Mouse (Mus musculus) lung, embryonic 15.5 days (tissue): ENCODE data around the gene Mapkap1. TPM values are rescaled to one million over a fixed set of nuclear protein-coding genes. Genes with fewer than 3 reads are reported as not detected.
A peak's percentile ranks its signal among the peaks of the same experiment; 100 is the strongest.
"Not testable (repeated sequence)": the region's sequence is repeated elsewhere in the genome, so short reads cannot be mapped to it uniquely, and the experiment has no call there.

Experiments used
- ATAC-seq: fragments of 200-750 bp; cut with Nextera tagmentation; 2 replicates; pipeline ENCODE4 v1.8.0; 2017; ENCODE audit warnings: moderate number of reproducible peaks, borderline replicate concordance; ENCODE audit not compliant: low FRiP score, low TSS enrichment; ENCODE audit errors: extremely low read depth
- H3K27ac ChIP-seq: fragments of 300-500 bp; sonication (generic); 2 replicates; pipeline ENCODE4 v1.5.1; 2015; ENCODE audit warnings: moderate library complexity, mild to moderate bottlenecking, inconsistent platforms
- H3K27me3 ChIP-seq: fragments of 300-500 bp; sonication (generic); 2 replicates; pipeline ENCODE4 v1.6.1; 2015; ENCODE audit warnings: inconsistent platforms
- H3K36me3 ChIP-seq: fragments of 300-500 bp; sonication (generic); 2 replicates; pipeline ENCODE4 v1.6.1; 2015; ENCODE audit warnings: inconsistent platforms
- H3K4me1 ChIP-seq: fragments of 300-500 bp; sonication (generic); 2 replicates; pipeline ENCODE4 v1.6.1; 2015; ENCODE audit warnings: inconsistent platforms
- H3K4me2 ChIP-seq: fragments of 300-500 bp; sonication (generic); 2 replicates; pipeline ENCODE4 v1.6.1; 2015; ENCODE audit warnings: inconsistent platforms, mild to moderate bottlenecking, moderate library complexity
- H3K4me3 ChIP-seq: fragments of 300-500 bp; sonication (generic); 2 replicates; pipeline ENCODE4 v1.5.1; 2015; ENCODE audit warnings: mild to moderate bottlenecking, inconsistent platforms
- H3K9ac ChIP-seq: fragments of 300-500 bp; sonication (generic); 2 replicates; pipeline ENCODE4 v1.6.1; 2015; ENCODE audit warnings: inconsistent platforms
- H3K9me3 ChIP-seq: fragments of 300-500 bp; sonication (generic); 2 replicates; pipeline ENCODE4 v1.6.1; 2016; ENCODE audit warnings: inconsistent platforms
- WGBS: fragments of 180-500 bp; shearing (Covaris S2); methylation state at CpG from one replicate; pipeline ENCODE4 v1.1.7; 2015; 5-methylcytosine and 5-hydroxymethylcytosine counted together
- polyA plus RNA-seq: library from polyadenylated mRNA; unstranded; fragments of >200 nt; fragmentation: Nextera tagmentation; extraction: Ambion mirVana; gene quantifications from 2 replicates; pipeline ENCODE4 v1.2.1, GENCODE M21; 2015

The Mapkap1 gene
- polyA plus RNA-seq, 1 experiment from 2014 or later: 97.3 TPM

DNA sequence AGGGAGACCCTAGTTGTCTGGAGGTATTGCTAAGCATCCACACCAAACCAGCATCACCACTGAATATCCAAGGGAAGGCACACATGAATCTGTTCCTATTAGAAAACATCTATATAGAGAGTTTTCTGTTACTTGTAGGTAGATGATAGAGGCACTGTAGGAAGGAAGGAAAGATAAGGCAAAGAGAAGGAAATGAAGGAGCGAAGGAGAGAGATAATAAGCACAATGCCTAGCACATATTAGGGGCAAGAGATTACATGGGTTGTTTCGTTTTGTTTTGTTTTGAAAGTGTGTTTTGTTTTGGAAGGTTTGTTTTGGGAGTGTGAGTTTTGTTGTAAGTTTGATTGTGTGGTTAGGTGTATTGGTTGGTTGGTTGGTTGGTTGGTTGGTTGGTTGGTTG, 27.6 kb upstream of the Mapkap1 start:
- Histone ChIP-seq H3K4me1 (0 out of 2 replicates have a peak, but pooled peaks cover 1% of the 10 kb centered on the region), H3K4me3 (no peak overlapping the region), H3K9me3 (no peaks in the 10 kb centered on the region), H3K27ac (no peak overlapping the region), H3K27me3 (no peaks in the 10 kb centered on the region), H3K36me3 (no peaks in the 10 kb centered on the region), H3K4me2 (no peak overlapping the region), H3K9ac (no peak overlapping the region)
- WGBS: 84% methylated on average over 2 of the region's 2 CpGs
- no peak for ATAC-seq

DNA sequence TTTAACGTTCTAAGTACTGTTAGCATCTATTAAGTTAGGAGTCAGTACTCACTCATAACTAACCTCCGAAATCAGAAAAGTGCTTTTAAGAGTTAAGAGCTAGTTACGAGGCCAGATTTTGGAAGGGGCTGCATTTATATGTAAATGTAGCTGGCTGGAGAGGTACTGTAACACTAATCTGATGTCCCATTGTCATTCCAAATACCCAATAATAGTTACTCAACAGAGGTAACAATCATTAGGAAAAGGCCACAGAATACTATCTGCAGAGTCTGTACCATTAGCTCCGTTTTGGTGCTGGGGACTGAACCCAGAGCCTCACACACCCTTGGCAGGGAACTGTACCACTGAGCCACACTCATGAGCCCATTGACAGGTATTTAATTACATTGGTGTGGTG, 7.0 kb upstream of the Mapkap1 start:
- Histone ChIP-seq H3K9ac (no peak overlapping the region), H3K27me3 (no peaks in the 10 kb centered on the region), H3K4me1 (no peaks in the 10 kb centered on the region), H3K36me3 (no peaks in the 10 kb centered on the region), H3K4me2 (no peak overlapping the region), H3K9me3 (no peaks in the 10 kb centered on the region), H3K4me3 (no peak overlapping the region), H3K27ac (no peak overlapping the region)
- 69% methylated on average over 4 of the region's 4 CpGs for WGBS
- no peak for ATAC-seq

DNA sequence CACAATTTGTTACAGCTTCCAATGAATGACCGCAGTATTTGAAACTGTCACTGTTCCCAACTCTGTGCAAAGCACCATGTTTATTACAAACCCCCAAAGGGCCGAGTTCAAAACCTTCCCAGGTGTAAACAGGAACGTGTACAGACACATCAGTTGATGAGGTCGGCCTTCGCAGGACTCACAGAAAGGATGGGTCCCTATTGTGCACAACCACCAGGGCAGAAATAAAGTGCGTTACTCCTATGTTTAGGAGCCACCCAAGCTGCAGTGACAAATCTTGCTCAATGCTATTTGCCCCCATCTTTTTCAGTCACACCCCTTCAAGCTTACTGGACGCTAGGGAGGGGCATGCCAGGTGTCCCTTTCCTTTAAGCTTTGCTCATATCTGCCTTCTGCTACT, 1.0 kb downstream of the Mapkap1 start:
- no peaks in the 10 kb centered on the region for H3K36me3 ChIP-seq
- H3K9me3 ChIP-seq: no peaks in the 10 kb centered on the region
- no peaks in the 10 kb centered on the region for H3K27me3 ChIP-seq
- peak overlapping the region; percentile 81 for H3K4me3 ChIP-seq
- H3K4me1 ChIP-seq: peaks cover 25% of the 10 kb centered on the region
- H3K4me2 ChIP-seq: peak overlapping the region; percentile 75
- H3K27ac ChIP-seq: no peak overlapping the region
- no peak for ATAC-seq
- 42% methylated on average over 7 of the region's 7 CpGs for WGBS
- H3K9ac ChIP-seq: peak overlapping the region; percentile 78; the same call in 1 of the 2 replicates

DNA sequence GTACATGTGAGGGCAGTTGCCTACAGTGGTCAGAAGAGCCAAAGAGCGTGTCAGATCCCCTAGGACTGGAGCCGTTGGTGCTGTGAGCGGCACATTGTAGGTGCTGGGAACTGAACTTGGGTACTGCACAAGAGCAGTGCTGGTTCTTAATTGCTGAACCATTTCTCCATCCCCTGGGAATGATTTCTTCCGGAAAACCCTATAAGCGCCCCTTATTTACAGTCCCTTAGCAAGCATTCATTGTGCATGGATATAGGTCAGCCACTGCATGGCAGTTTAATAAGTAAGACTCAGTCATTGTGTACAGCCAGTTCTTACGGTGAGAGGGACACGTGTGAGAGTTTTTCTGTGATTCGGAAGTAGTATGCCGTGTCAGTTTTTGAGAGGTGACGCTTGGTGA, 1.8 kb downstream of the Mapkap1 start:
- H3K4me2 ChIP-seq: peak overlapping the region; percentile 75; the same call in 1 of the 2 replicates
- peaks cover 25% of the 10 kb centered on the region for H3K4me1 ChIP-seq
- ATAC-seq: no peak
- H3K27ac ChIP-seq: no peak overlapping the region
- no peak overlapping the region for H3K4me3 ChIP-seq
- WGBS: 92% methylated on average over 10 of the region's 10 CpGs
- H3K9ac ChIP-seq: no peak overlapping the region
- H3K27me3 ChIP-seq: no peaks in the 10 kb centered on the region
- H3K36me3 ChIP-seq: no peaks in the 10 kb centered on the region
- no peaks in the 10 kb centered on the region for H3K9me3 ChIP-seq

DNA sequence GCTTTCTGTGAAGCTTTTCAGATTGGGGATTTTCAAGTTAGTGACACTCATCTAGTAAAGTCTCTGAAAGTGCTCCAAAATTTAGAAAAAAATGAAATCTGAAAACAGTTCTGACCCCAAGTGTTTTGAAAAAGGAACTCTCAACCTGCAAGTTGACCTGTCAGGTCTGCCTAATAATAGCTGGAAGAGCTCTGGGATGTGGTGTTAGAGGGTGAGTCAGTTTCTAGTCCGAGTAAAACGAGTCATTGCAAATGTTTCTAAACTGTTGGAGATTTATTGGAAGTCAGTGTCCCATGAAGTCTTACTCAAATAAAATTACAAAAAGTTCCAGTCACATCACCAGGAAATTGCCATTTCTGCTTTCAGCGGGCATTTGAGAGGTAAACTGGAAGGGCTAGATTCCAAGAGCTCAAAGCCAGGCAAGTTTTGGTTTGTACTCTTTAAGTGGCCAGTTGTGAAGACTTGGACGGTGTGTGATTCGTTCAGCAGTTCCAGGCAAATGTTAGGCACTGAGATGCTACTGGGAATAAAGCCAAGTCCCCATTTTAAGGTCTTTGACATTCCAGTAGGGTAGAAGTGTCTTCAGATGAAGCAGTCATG, 3.3 kb downstream of the Mapkap1 start:
- Histone ChIP-seq H3K36me3 (no peaks in the 10 kb centered on the region), H3K4me2 (no peak overlapping the region), H3K27ac (no peak overlapping the region), H3K4me1 (peaks cover 25% of the 10 kb centered on the region), H3K9ac (no peak overlapping the region), H3K4me3 (no peak overlapping the region), H3K27me3 (no peaks in the 10 kb centered on the region), H3K9me3 (no peaks in the 10 kb centered on the region)
- ATAC-seq: no peak
- 33% methylated on average over 5 of the region's 5 CpGs for WGBS

DNA sequence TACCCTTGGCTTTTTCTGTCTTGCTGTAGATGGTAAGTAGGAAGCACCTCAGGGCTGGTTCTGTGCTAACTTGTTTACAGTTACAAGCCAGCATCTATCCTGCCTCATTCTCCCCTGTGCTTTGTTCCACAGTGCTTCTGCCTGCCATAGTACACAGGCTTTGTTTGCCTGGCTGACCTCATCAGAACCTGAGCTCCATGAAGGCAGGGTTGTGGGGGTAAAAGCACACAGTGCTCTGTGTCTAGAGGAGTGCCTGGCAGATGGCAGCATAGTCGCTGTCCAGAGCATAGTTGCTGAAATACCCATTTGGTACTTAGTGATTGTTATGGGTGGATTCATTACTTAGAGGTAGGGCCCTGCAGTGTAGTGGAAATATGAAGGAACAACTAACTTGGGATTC, 13.7 kb downstream of the Mapkap1 start:
- Histone ChIP-seq H3K36me3 (no peaks in the 10 kb centered on the region), H3K4me2 (no peak overlapping the region)
- 59% methylated on average over 1 of the region's 1 CpGs for WGBS

DNA sequence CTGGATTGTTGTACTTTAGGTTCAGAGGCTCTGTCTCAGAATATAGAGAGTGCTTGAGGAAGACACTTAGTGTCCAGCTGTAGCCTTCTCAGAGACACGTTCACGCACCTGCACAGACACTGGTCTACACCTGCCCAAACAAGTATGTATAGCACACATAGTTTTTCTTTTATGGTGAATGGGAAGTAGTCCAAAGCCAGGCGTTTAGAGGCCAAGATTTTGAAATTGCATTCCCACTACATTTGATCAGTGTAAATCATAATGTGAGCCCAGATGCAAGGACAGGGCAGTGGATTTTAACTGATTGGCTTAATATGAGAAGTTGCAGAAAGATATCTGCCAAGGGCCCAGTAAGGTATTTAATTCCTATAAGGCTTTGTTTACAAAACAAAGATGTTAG, 17.6 kb downstream of the Mapkap1 start:
- no peaks in the 10 kb centered on the region for H3K27me3 ChIP-seq
- H3K4me1 ChIP-seq: peaks cover 11% of the 10 kb centered on the region; the same call in 1 of the 2 replicates
- WGBS: 81% methylated on average over 3 of the region's 3 CpGs
- H3K9me3 ChIP-seq: no peaks in the 10 kb centered on the region
- ATAC-seq: no peak
- H3K36me3 ChIP-seq: no peaks in the 10 kb centered on the region
- H3K4me2 ChIP-seq: no peak overlapping the region
- no peak overlapping the region for H3K4me3 ChIP-seq
- no peak overlapping the region for H3K27ac ChIP-seq
- H3K9ac ChIP-seq: no peak overlapping the region

More for the DNA sequence above, 13.7 kb downstream of the Mapkap1 start:
- Histone ChIP-seq H3K9me3 (no peaks in the 10 kb centered on the region), H3K9ac (no peak overlapping the region), H3K27me3 (no peaks in the 10 kb centered on the region), H3K4me1 (0 out of 2 replicates have a peak, but pooled peaks cover 8% of the 10 kb centered on the region), H3K27ac (no peak overlapping the region), H3K4me3 (no peak overlapping the region)
- no peak for ATAC-seq

DNA sequence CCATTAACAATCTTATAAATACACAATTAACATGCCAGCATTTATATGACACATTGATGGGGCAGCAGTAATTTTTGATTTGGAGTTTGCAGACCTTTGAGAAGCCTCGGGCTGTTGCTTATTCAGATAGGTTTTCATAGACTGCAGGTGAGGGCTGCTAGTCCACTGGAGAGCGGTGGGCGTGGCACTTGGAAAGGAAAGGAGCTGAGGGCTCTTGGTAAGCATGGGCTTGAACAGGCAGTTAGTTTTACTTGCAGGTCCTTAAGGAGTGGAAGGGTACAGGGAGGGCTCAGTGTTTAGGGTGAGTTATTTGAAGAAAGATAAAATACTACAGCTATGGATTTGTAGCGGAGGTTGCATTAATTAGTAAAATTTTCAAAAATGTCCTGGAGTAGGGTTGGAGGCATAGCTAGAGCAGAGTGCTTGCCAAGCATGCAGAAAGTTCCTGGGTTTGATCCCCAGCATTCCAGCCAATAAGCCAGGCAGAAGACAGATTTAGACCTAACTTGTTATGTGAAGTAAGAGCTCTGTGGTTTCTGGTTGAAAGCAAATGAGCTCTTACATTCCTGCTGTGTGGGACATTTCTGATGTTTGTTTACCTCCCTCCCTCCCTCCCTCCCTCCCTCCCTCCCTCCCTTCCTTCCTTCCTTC, 19.1 kb downstream of the Mapkap1 start:
- H3K27ac ChIP-seq: no peak overlapping the region
- no peak overlapping the region for H3K4me3 ChIP-seq
- WGBS: 56% methylated on average over 4 of the region's 4 CpGs
- H3K27me3 ChIP-seq: no peaks in the 10 kb centered on the region
- H3K9ac ChIP-seq: no peak overlapping the region
- ATAC-seq: no peak
- H3K4me2 ChIP-seq: no peak overlapping the region
- H3K9me3 ChIP-seq: no peaks in the 10 kb centered on the region
- H3K4me1 ChIP-seq: peaks cover 11% of the 10 kb centered on the region; the same call in 1 of the 2 replicates
- no peaks in the 10 kb centered on the region for H3K36me3 ChIP-seq

DNA sequence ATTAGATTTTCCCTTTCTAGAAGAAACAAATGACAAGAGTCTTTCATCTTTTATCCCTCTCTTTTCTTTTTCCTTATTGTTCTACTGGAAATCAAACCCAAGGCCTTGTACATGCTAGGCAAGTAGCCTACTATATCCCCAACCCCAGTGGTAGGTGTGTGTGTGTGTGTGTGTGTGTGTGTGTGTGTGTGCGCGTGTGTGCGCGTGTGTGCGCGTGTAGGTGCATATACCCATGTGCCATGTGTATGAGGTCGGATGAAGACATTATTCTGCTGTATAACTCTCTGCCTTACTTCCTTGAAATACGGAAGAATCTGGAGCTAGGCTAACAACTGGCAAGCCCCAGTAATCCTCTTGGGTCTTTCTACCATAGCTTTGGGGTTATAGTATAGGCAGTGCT, 24.1 kb downstream of the Mapkap1 start:
- H3K4me3 ChIP-seq: no peak overlapping the region
- ATAC-seq: no peak
- 0 out of 2 replicates have a peak, but pooled peaks cover 6% of the 10 kb centered on the region for H3K36me3 ChIP-seq
- WGBS: 91% methylated on average over 8 of the region's 8 CpGs
- H3K9ac ChIP-seq: no peak overlapping the region
- peaks cover 3% of the 10 kb centered on the region; the same call in 1 of the 2 replicates for H3K4me1 ChIP-seq
- H3K27ac ChIP-seq: no peak overlapping the region
- no peaks in the 10 kb centered on the region for H3K9me3 ChIP-seq
- H3K4me2 ChIP-seq: no peak overlapping the region
- no peaks in the 10 kb centered on the region for H3K27me3 ChIP-seq

DNA sequence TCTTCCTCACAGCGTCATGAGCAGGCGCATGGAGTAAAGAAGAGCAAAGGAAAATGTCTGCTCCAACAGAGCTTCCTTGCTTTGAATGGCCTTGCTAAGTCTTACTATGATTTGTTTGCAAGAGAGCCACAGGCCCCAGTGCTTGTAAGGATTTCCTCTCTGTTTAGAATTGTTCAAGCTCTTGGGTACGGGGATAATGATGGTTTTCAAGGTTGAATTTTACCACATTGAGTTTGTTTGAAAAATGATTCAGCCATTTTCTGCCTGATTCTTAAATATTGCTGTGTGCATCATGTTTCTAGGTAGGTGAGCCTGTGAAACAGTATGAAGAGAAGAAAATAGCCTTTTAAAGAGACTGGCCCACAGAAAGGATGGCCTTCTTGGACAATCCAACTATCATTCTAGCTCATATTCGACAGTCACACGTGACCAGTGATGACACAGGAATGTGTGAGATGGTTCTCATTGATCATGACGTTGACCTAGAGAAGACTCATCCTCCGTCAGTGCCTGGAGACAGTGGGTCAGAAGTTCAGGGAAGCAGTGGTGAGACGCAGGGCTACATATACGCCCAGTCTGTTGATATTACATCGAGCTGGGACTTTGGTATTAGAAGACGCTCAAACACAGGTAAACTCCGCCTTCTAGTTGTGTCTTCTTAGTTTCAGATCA, 25.3 kb downstream of the Mapkap1 start:
- WGBS: 80% methylated on average over 12 of the region's 12 CpGs
- Histone ChIP-seq H3K36me3 (0 out of 2 replicates have a peak, but pooled peaks cover 10% of the 10 kb centered on the region), H3K4me1 (no peaks in the 10 kb centered on the region), H3K9ac (no peak overlapping the region), H3K27me3 (no peaks in the 10 kb centered on the region), H3K4me2 (no peak overlapping the region), H3K4me3 (no peak overlapping the region), H3K27ac (no peak overlapping the region), H3K9me3 (no peaks in the 10 kb centered on the region)
- no peak for ATAC-seq

DNA sequence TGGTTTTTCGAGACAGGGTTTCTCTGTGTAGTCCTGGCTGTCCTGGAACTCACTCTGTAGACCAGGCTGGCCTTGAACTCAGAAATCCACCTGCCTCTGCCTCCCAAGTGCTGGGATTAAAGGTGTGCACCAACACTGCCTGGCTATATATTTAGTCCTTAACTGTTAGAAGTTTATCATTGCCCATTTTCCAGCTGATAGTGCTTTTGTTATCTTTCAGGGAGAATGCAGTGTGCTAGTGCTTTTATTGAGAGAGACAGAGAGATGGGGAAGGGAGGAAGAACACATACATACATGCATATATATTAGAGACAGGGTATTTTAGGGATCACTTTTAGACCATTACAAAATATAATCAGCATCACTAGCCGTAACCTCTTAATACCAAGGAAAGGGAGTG, 26.3 kb downstream of the Mapkap1 start:
- not testable (repeated sequence) for H3K27me3 ChIP-seq, ATAC-seq, H3K27ac ChIP-seq, H3K4me3 ChIP-seq, H3K4me2 ChIP-seq, H3K9me3 ChIP-seq, H3K9ac ChIP-seq, H3K4me1 ChIP-seq
- 0 out of 2 replicates have a peak, but pooled peaks cover 10% of the 10 kb centered on the region for H3K36me3 ChIP-seq
- 97% methylated on average over 1 of the region's 2 CpGs for WGBS

DNA sequence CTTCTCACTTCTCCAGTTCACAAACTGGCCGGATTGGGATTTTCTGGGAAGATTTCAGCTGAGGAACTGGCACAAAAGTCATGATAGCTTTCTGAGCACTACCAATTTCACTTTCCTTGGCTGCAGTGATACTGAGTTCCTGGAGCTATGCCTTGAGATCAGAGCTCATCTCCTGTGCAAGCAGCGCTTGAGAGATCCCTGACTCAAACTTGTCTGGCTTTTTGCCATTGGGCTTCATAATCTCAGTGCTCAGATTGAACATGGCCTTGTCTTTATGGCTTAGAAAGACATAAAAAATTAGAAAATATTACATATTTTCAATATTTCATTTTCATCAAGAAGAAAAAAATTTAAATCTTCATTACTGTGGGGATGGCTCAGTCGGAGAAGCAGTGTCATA, 29.8 kb downstream of the Mapkap1 start:
- Histone ChIP-seq H3K4me2 (no peak overlapping the region), H3K27ac (no peak overlapping the region), H3K36me3 (0 out of 2 replicates have a peak, but pooled peaks cover 10% of the 10 kb centered on the region), H3K9ac (no peak overlapping the region), H3K9me3 (no peaks in the 10 kb centered on the region), H3K4me1 (no peaks in the 10 kb centered on the region), H3K27me3 (no peaks in the 10 kb centered on the region), H3K4me3 (no peak overlapping the region)
- no peak for ATAC-seq
- WGBS: 76% methylated on average over 3 of the region's 3 CpGs
